Mouse (Mus musculus) liver, adult 2 months (tissue): ENCODE measurements around the gene Ddrgk1.

Experiments used
- CTCF ChIP-seq: fragments of 200-500 bp; IDR thresholded peaks from 2 replicates; pipeline ENCODE4 v1.5.1; 2011; ENCODE audit warnings: low read depth, low read length, control low read depth
- POLR2A ChIP-seq: fragments of 200-500 bp; IDR thresholded peaks from 2 replicates; pipeline ENCODE4 v1.6.1; 2011; ENCODE audit warnings: low read length, control low read depth; ENCODE audit not compliant: insufficient read depth; ENCODE audit errors: extremely low read depth

DNA sequence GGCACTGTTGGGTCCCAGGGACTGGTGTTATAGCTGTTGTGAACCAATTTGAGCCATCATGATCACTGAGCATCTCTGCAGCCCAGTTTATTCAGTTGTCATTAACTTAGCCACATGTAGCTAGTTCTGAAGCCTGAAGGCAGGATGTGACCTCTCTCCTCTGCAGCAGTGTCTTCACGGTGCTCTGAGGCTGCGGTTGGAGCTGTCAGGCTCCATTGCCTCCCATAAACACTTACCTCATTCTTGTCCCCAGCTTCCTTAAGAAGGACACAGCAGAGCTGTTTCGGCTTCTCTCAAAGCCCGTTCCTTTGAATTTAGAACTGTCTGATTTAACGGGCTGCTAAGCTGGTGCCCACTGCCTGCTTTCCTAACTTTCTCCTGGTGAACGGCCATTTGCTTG is 15.4 kb upstream of the Ddrgk1 start:
- no peak for TF ChIP-seq CTCF
- no peak for TF ChIP-seq POLR2A
